Mouse (Mus musculus) liver, postnatal 0 days (tissue): ENCODE measurements around the gene Thap8.

Source experiments
- CTCF ChIP-seq: sonication (generic); IDR thresholded peaks from 2 replicates; pipeline ENCODE4 v1.5.1; 2016; ENCODE audit warnings: antibody characterized with exemption, low read depth
- EP300 ChIP-seq: IDR thresholded peaks from 2 replicates; pipeline ENCODE4 v1.6.1; 2016; ENCODE audit warnings: antibody characterized with exemption, low read depth, mild to moderate bottlenecking

DNA sequence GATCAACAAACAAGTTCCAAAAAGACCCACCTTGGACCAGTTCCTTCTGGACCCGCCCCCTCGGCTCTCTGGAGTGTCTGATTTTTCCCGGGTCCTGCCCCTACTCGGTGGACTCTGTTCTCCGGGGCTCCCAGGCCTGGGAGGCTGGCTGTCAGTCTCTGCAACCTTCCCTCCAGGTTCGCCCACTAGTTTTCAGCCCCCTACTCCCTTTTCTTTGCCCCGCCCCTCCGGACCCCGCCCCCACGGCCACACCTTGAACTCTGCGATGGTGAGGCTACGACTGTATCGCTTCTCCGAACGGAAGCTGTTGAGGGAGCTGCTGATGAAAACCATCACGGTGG lies 48.6 kb upstream of the Thap8 start:
- TF ChIP-seq CTCF (no peak), EP300 (no peak)
